Mouse (Mus musculus) spleen, adult 12 weeks (tissue): ENCODE data around the gene Cd4.
"Not testable (repeated sequence)": the region's sequence is repeated elsewhere in the genome, so short reads cannot be mapped to it uniquely, and the experiment has no call there.

Source experiments
- DNase-seq: peaks from one replicate; pipeline ENCODE4 v3.0.0; 2022; ENCODE audit warnings: low spot score

The Cd4 gene

GRCm38 (mm10) chr6:124847305-124847704, 40.7 kb downstream of the Cd4 start:
- peak; percentile 79 for DNase-seq

- no peak for DNase-seq
Observed at GRCm38 (mm10) chr6:124840241-124841167, 47.5 kb downstream of the Cd4 start, which contains the start of gene Gnb3. TSS of gene Gnb3 (minus strand) at chr6:124840275.

GRCm38 (mm10) chr6:124839805-124840204, 48.2 kb downstream of the Cd4 start:
- no peak for DNase-seq

GRCm38 (mm10) chr6:124836411-124836810, 51.6 kb downstream of the Cd4 start:
- DNase-seq, result no peak

DNA sequence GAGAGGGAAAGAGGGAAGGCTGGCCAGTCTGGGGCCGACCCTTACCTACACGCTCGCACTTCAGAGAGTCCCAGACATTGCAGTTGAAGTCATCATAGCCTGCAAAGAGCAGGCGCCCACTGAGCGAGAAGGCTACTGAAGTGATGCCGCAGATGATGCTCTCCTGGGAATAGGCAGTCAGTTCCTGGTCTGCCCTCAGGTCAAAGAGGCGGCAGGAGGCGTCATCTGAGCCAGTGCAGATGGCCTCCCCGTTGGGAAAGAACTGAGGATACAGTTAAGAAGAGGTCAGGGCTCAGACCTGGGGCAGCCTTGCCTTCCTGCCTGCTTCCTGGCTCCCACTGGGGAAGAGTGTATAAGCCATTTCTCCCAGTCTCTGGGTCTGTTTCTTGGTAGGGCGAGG, 52.5 kb downstream of the Cd4 start:
- no peak for DNase-seq

DNA sequence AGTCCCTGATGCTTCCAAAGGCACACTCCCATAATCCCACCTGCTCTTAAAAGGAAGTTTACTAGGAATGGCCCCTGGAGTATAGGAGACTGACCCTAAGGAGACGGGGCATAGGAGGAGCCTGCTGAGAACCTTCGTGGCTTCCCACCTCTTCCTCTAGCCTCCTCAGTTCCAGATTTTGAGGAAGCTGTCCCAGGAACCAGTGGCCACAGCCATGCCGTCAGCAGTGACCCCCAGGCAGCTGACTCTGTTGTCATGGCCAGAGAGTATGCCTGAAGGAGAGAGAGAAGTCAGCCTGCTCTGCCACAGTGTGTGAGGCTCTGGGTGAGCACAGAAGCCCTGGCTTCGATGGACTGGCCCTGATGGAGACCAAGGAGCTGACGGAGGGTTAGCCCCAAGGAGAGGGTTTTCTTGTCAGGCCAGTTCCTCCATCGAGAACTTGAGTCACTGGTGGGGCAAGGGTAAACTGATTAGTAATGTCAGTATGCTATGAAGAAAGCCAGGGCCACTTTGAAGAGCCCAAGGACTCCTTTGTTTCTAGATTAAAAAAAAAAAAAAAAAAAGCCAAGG, 53.4 kb downstream of the Cd4 start:
- DNase-seq, result no peak

DNA sequence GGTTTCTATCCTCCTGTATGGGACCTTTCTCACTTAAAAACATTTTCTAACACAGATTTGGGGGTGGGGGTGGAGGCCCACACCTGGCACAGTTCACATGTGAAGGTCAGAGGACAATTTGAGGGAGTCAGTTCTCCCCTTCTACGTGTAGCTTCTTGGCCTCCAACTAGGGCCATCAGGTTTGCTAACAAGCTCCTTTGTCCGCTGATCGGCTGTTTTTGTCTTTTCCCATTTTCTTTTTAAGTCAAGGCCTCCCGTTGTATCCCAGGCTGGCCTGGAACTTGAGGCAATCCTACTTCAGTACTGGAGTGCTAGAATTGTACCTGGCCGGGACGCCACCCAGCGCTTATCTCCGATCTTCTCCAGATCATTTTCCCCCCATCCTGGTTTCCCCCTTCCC, 56.4 kb downstream of the Cd4 start:
- no peak for DNase-seq

DNA sequence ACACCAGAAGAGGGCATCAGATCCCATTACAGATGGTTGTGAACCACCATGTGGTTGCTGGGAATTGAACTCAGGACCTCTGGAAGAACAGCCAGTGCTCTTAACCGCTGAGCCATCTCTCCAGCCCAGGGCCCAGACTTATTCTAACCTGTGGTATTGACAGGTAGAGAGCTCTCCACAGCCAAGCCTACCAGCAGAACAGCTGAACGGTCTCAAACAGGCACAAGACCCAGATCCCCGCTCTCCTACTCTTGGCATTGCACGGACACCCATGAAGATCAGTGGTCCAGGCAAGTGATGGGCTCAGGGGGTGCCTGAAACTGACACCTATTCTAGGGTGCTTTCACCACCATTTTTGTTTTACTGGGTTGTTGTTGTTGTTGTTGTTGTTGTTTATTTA, 56.8 kb downstream of the Cd4 start:
- DNase-seq, result not testable (repeated sequence)

DNA sequence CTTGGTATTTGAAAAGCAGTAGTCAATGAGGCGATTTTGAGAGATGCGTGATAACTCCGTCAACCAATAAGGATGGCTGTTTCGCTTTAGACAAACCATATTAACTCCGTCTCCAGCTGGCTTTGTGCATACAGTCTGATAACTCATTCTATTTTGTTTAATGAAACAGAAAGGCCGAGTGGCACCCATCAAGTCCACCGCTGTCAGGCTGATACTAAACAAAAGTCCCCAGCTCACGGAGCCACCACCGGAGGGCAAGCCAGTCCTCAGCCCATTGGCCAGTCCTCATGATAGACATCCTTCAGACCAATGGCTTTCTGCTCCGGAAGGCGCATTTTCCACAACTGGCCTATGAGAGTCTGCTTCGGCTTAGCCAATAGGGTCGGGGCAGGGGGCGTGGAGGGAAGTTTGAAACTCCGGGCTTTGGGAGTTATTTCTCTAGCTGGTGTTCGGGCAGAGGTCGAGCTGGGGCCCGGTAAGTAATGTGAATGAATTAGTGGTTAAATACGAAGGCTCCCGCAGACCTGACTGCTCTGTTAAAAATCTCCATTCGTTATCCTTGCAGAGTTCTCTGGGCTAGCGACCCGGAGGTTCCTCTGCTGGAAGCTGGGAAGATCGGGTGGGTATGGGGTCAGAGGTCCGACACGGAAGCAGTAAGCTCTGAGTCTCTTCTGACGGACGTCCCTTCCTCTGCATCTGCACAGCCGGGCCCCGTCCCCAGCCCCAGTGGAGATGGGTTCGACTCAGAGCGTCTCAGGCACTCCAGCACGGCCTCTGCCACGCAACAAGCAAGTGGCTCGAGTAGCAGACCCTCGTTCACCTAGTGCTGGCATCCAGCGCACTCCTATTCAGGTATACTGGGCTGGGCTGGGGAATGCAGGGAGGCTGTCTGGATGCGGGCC, 58.0 kb downstream of the Cd4 start:
- peak; percentile 88 for DNase-seq

GRCm38 (mm10) chr6:124828868-124829798, 58.9 kb downstream of the Cd4 start, which contains the start of the genes Usp5 and Cdca3:
TSS of gene Usp5 (minus strand) at chr6:124829484.
TSS of gene Cdca3 (plus strand) at chr6:124829547.
- peak; percentile 98 for DNase-seq

DNA sequence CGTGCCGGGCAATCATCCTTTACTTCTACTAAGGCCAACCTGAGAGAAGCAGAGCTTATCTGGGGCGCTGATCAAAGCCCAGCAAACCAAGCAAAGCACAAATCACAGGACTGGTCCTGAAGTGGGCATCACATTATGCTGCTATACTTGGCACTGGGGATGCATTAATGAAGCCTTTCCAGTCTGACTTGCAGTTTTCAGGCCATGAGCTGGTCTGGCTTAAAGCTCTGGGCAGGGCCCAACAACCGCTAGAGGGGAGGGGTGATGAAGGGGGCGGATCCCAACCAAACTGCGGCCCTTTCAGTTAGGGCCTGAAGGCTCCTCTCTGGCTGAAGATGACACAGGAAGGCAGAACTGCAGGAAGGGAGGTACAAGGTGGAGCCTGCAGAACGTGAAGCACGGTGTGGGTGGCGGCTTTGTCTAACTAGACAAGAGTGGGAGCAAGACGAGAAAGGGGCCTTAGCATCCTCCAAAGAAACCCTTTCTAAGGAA, 59.9 kb downstream of the Cd4 start:
- DNase-seq, result no peak

- no peak for DNase-seq
Observed at GRCm38 (mm10) chr6:124822049-124822448, 66.0 kb downstream of the Cd4 start.

DNA sequence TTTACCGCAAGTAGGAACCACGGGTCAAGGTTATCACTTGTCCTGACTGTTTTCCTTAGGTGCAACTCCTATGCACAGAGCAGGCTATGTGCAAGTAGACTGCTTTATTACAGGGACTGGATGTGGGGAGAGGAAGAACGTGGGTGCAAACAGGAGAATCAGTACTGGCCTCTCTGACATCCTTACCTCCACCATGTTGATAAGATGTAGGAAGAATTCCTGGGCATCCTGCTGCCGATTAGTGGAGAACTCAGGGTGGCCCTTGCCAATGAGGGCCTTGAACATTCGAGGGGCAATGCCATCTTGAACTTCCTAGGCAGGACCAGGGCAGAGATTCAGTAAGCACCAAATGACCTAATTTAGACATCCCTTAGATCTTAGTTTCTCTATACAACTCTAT, 67.1 kb downstream of the Cd4 start:
- no peak for DNase-seq

DNA sequence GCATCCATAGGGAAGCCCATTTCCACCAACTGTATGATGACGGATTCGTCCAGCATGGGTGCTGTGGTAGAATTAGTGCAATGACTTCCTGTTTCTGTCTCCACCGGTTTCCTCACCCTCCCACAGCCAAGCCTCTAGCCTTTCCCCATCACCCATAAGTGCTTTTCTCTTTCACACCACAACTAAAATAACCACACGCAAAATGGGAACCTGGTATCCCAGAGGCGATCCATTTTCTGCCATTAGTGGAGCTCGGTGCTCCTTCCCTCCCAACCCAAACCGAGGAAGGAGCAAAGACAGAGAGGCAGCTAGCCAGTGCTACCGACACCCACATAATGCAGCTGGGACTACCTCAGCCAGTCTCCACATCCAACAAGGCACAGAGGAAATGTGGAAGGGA, 70.0 kb downstream of the Cd4 start:
- no peak for DNase-seq

DNA sequence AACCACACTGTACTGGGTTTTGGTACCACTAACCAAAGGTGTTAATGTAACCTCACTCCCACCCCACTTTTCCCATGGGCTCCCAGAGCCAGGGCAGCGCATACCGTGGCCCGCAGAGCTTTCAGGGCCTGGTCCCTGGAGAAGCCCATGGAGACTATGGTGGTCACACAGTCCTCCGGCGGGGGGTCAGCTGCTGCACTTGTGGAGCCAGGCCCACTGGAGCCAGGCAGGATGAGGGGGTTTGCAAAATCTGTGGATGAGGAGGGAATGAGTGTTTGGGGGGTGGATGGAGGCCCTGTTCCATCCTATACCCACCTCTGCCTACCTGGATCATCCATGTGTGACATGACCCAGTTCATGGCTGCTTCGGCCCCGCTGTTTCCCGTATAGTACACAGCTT, 70.5 kb downstream of the Cd4 start:
- no peak for DNase-seq

- DNase-seq, result no peak
Observed at GRCm38 (mm10) chr6:124817125-124817524, 70.9 kb downstream of the Cd4 start.

DNA sequence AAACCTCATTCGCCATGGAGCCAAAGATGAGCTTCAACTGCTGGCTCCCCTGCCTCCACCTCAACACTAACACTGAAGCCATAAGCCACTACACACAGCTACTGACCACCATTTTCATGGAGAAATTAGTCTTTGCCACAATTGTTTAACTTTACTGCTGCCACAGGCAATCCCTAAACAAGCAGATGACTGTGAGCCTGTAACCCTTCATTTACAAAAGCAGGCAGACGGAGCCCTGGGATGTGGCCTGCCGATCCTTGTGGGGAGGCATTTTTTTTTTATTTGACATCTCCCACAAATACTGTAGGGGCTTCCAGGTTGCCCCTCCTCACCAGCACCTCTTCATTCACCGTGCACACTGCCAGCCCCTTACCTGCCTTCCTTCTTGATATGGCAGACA, 71.4 kb downstream of the Cd4 start:
- no peak for DNase-seq

DNA sequence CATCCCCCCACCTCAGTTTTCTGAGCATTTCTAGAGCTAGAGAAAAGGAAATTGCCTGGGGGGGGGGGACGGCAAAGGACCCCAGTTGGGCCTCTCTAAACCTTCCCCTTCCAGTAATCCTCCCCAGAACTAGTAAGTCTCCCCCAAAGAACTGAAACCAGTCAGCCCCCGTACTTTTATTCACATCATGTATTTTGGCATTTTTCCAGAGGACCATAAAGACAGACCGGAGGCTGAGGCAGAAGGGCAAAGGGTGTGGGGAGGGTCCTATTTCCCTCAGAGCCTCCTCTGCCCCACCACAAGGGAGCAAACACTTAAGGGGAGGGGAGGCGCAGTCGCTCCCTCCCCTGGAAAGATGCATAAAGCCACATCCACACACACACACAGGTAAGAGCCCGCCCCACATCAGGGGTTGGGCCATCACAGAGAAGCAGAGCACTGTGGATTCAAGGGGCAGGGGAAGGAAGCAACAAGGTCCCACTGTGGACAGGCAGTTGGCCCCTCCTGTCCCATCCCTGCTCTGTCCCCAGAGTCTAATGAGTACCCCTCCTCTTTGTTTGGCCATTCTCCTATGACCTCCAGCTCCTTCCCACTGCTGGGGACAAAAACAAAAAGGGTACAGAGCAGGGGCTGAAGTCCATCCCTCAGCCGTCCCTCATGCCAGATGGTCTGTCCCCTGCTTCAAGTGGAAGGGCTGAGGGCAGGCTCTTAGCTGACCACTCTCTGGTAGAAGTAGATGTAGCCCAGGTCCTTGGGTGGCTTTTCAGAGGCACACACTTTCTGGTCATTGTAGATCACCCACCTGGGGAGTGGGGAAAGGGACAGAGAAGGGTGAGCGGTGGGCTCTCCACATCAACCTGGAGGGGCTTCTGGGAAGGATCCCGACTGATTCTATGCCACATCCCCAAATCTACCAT, 72.9 kb downstream of the Cd4 start:
- DNase-seq, result no peak
